Mouse (Mus musculus): Measurements from ENCODE around the gene Zfp874b.
"Not testable (repeated sequence)": the region's sequence is repeated elsewhere in the genome, so short reads cannot be mapped to it uniquely, and the experiment has no call there.

Zfp874b gene

DNA sequence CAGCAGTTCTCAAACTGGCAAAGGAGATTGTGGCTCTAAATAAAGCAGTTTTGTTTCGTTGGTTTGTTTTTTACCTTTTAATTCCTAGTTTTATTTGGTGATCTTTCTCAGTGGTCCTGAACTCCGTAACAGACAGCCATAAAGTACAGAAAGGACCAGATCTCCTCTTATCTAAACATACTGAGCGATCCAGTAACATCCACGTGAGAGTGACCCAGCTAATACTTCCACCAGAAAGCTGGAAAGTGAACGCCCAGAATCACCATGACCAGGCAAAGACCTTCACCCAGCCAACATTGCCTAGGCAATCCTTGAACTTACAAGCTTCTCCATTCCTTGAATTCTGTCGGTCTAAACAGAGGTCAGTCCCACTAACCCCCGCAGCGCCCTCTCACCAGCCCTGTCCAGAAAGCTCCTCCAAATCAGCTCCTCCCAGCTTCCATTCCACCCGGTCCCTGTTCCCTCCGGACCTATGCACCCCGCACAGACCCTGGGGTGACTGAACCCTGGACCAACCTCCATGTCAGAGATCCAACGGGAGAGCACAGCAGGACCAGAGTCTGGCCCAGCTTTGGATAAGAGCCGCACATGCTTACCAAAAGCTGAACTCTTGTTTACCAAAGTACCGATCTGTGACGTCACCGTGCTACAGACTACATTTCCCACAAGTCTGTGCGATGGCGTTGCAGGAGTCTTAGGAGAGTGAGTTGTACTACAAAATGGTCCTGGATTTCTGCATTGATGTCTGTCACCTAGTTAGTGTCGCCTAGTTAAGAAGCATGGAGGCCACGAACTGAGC lies at the start of gene Zfp874b:
Gene Zfp874b, minus strand, starts transcription at position 634 of the 799 bp plus-strand sequence.
- DNase-seq (ENCODE audit: low read depth, low spot score): peak; percentile 82

DNA sequence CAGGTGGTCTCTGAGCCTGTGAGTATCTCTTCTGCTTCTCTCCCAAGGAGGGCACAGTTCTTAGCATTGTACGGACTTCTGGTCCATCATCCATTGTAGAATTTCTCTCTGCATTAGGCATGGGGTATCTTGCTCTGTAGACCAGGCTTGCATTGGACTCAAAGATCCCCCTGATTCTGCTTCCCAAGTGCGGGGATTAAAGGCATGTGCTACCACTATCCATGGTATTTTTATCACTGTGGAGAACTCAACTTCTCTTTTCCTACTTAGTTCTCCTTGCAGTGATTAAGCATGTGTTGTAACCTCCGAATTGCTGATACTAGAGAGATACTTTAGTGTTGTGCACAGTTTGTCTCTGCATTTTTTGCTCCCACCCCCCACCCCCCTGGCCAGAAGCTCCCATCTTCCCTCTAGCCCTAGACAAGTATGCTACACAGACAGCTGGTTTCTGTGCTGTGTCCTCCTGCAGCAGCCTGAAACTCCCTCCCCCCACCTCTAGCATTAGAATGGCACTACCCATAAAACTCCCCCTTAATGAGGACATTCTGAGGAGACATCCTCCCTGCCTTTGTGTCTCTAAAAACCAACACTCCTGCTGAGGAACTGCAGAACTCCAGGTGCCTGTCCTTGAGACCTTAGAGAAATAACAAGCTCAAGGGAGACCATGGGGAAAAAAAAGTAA lies 43.1 kb upstream of the Zfp874b start:
- no peak for DNase-seq (ENCODE audit: low read depth, low spot score)

DNA sequence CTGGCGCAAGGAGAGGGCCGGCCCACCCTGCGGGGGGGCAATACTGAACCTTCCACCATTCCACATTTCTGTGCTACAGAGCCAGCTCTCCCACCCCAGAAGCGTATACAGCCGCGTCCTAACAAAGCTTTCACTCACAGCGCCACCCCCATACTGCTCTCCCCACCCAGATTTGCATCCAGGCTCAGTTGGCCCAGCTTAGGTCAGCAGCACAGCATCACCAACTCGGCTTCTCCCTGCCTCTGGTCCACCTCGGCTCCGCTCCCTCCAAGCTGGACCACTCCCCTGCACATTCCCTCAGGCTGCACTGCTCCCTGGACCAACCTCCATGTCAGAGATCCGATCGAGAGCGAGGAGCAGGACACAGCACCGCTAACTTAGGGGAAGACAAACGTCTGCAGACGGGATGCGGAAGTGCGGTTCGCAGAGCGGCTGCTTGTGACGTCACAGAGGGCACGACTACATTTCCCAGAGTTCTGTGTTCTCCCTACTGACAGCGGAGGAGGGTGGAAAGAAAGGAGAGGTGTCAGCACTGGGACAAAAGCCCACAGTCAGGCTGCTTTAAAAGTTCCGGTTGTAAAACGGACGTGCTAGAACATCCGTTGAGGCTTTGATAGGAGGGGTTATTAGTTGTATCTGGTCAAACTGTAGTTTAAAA lies 41.8 kb upstream of the Zfp874b start, which contains the start of the genes Gm26965 and Zfp87:
Gene Gm26965, minus strand, starts transcription at position 399 of the 658 bp plus-strand sequence.
Gene Zfp87, minus strand, starts transcription at position 425 of the 658 bp plus-strand sequence.
- peak; percentile 81 for DNase-seq (ENCODE audit: low read depth, low spot score)

DNA sequence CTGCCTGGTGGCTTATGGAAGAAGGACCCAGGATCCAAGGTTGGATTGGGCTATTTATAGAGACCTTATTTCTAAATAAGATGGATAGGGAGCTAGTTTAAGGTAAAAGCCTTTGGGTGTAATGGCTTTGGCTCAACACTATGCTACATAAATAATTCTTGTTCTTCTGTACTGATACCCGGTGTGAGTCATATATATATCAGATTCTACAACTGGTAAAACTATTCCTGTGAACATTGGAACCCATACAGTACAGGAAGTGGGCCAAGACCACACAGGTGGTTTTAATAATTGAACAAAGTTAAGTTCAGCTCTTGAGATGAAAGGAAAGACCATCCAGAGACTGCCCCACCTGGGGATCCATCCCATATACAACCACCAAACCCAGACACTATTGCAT lies 16.9 kb upstream of the Zfp874b start:
- no peak for DNase-seq (ENCODE audit: low read depth, low spot score)

- DNase-seq (ENCODE audit: low read depth, low spot score): peak; percentile 62
Observed at GRCm38 (mm10) chr13:67500084-67500719, 16.1 kb upstream of the Zfp874b start, which contains the start of gene Zfp58. TSS of gene Zfp58 (minus strand) at chr13:67500555.

GRCm38 (mm10) chr13:67495631-67496030 lies 11.6 kb upstream of the Zfp874b start:
- no peak for DNase-seq (ENCODE audit: low read depth, low spot score)

GRCm38 (mm10) chr13:67484424-67484811 lies 360 bp upstream of the Zfp874b start:
- no peak for DNase-seq (ENCODE audit: low read depth, low spot score)

GRCm38 (mm10) chr13:67481528-67481927 lies 2.5 kb downstream of the Zfp874b start:
- no peak for DNase-seq (ENCODE audit: low read depth, low spot score)

DNA sequence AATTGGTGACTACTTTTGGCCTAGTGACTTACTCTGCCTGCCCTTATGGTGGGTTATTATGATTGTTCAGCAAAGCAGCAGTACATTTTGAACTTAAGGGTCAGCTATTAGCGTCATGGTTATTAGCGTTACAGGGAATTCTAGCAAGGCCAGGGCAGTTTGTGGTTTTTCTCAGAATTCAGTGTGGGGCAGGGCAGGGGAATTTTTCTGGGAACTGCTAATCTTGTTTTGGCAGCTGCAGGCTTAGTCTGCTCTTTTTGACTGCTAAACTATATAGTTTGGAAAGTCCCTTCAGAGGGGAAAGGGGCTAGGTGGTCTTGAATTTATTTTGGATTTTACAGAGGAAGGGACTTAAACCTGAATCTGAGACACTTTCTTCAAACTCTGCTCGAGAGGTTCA lies 14.8 kb downstream of the Zfp874b start:
- no peak for DNase-seq (ENCODE audit: low read depth, low spot score)

GRCm38 (mm10) chr13:67463506-67464185 lies 20.4 kb downstream of the Zfp874b start:
- DNase-seq (ENCODE audit: low read depth, low spot score): not testable (repeated sequence)

- DNase-seq (ENCODE audit: low read depth, low spot score): no peak
Observed at GRCm38 (mm10) chr13:67452021-67452309, 32.1 kb downstream of the Zfp874b start.

GRCm38 (mm10) chr13:67451172-67452020 lies 32.7 kb downstream of the Zfp874b start, which contains the start of gene Zfp874a:
TSS of gene Zfp874a (minus strand) at chr13:67451624.
- peak; percentile 73 for DNase-seq (ENCODE audit: low read depth, low spot score)

GRCm38 (mm10) chr13:67437095-67437494 lies 47.0 kb downstream of the Zfp874b start:
- not testable (repeated sequence) for DNase-seq (ENCODE audit: low read depth, low spot score)

- DNase-seq (ENCODE audit: low read depth, low spot score): no peak
Observed at GRCm38 (mm10) chr13:67428116-67428515, 55.9 kb downstream of the Zfp874b start.

- not testable (repeated sequence) for DNase-seq (ENCODE audit: low read depth, low spot score)
Observed at GRCm38 (mm10) chr13:67425699-67426098, 58.4 kb downstream of the Zfp874b start.

DNA sequence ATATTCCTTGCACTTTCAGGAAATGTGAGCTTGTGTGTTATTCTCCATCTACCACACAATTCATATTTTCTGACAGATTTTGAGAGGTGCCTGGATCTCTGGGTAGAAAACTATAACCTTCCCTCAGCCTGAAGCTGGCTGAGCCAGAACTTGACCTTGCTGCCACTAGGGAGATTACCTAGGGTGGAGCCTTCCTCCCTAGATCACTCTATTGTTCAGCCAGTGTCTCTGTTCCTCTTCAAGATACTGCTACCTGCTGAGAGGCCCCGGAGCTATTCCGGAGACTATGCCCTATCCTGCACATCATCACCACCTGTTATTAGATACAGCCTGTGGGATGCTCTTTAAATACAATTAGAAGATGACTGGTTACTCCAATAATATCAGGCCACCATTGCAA lies 61.5 kb downstream of the Zfp874b start:
- DNase-seq (ENCODE audit: low read depth, low spot score): not testable (repeated sequence)
